Mouse (Mus musculus) G1E (cell line): ENCODE measurements around the gene Ttll8.

Source experiments
- CTCF ChIP-seq: IDR thresholded peaks from 2 replicates; pipeline ENCODE4 v1.5.1; 2012; ENCODE audit warnings: low read depth, low read length, inconsistent platforms, mixed read lengths
- GATA1 ChIP-seq: IDR thresholded peaks from 2 replicates; pipeline ENCODE4 v1.6.1; 2012; ENCODE audit warnings: borderline replicate concordance, low read length, inconsistent platforms, mixed read lengths

DNA sequence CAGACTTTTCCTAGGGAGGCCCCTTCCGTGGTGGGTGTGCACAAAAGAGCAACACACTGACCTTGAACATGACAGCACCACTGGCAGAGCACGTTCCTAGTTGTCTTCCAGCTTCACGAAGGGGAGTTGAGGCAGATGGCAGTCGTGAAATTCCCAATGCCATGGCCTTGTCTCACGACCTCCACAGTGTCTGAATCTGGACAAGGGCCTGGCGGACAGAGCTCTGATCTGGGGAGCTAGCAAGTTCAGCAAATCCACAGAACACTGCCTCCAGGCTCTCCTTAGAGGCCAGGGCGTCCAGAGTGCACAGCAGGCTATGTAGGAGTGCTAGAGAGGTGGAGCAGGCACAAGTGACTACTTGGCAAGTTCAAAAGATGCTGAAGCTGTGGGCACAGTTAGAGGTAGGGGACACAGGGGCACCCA lies 87.3 kb downstream of the Ttll8 start:
- no peak for TF ChIP-seq CTCF
- TF ChIP-seq GATA1 = no peak
